Mouse (Mus musculus) adrenal gland, adult (tissue): ENCODE measurements at regions not wholly inside any gene's neighbourhood (a gene's known extent, or its start where the extent isn't known, plus 50 kb on each side); places are given as distances from the start of the nearest gene placed in this dataset.
A peak's percentile ranks its signal among the peaks of the same experiment; 100 is the strongest.

Experiments
- DNase-seq, 2 experiments: peaks; one replicate each; pipeline ENCODE4 v3.0.0; 2022 to 2023; ENCODE audit warnings: low spot score in 1 of 2; ENCODE audit not compliant: inconsistent age in 2 of 2

GRCm38 (mm10) chr14:28626951-28627350, 122.4 kb downstream of the Wnt5a start:
- DNase-seq: no peak

- no peak for DNase-seq
These were observed 130.6 kb downstream of the Wnt5a start for GRCm38 (mm10) chr14:28635175-28635574.

- DNase-seq: no peak
These were observed 134.5 kb downstream of the Wnt5a start for GRCm38 (mm10) chr14:28639056-28639455.

GRCm38 (mm10) chr14:28645807-28646206, 141.3 kb downstream of the Wnt5a start:
- DNase-seq: no peak

GRCm38 (mm10) chr14:28649411-28649810, 144.9 kb downstream of the Wnt5a start:
- no peak for DNase-seq

GRCm38 (mm10) chr14:28653059-28653930, 148.7 kb downstream of the Wnt5a start:
- DNase-seq: no peak

- DNase-seq: no peak
These were observed 152.7 kb downstream of the Wnt5a start for GRCm38 (mm10) chr14:28657216-28657615.

- peak in 1 of 2 experiments; percentile 25 for DNase-seq
These were observed 156.5 kb downstream of the Wnt5a start for GRCm38 (mm10) chr14:28660872-28661588.

GRCm38 (mm10) chr14:28663316-28663715, 158.8 kb downstream of the Wnt5a start:
- DNase-seq: no peak

- no peak for DNase-seq
These were observed 159.6 kb downstream of the Wnt5a start for GRCm38 (mm10) chr14:28664121-28664520.

- peak; percentile 47 to 85 for DNase-seq
These were observed 170.9 kb downstream of the Wnt5a start for GRCm38 (mm10) chr14:28675476-28675875.

GRCm38 (mm10) chr14:28699780-28700179, 195.2 kb downstream of the Wnt5a start:
- DNase-seq: no peak

GRCm38 (mm10) chr14:28704729-28705128, 200.2 kb downstream of the Wnt5a start:
- no peak for DNase-seq

GRCm38 (mm10) chr14:28714598-28714997, 210.0 kb downstream of the Wnt5a start:
- DNase-seq: no peak

GRCm38 (mm10) chr14:28720545-28720944, 216.0 kb downstream of the Wnt5a start:
- DNase-seq: no peak

GRCm38 (mm10) chr14:28725666-28726065, 221.1 kb downstream of the Wnt5a start:
- DNase-seq: no peak

- no peak for DNase-seq
These were observed 228.9 kb downstream of the Wnt5a start for GRCm38 (mm10) chr14:28733496-28733895.

- DNase-seq: no peak
These were observed 230.9 kb downstream of the Wnt5a start for GRCm38 (mm10) chr14:28735446-28735845.

- DNase-seq: no peak
These were observed 235.5 kb downstream of the Wnt5a start for GRCm38 (mm10) chr14:28740076-28740475.

GRCm38 (mm10) chr14:28741418-28741817, 236.9 kb downstream of the Wnt5a start:
- DNase-seq: no peak

GRCm38 (mm10) chr14:28743673-28744072, 239.1 kb downstream of the Wnt5a start:
- no peak for DNase-seq

- DNase-seq: no peak
These were observed 245.8 kb downstream of the Wnt5a start for GRCm38 (mm10) chr14:28750301-28750700.
